Mouse (Mus musculus) limb, embryonic 14.5 days (tissue): ENCODE measurements around the gene Mark2. TPM values are rescaled to one million over a fixed set of nuclear protein-coding genes. Genes with fewer than 3 reads are reported as not detected.

ENCODE experiments used
- ATAC-seq: fragments of 200-750 bp; cut with Nextera tagmentation; 2 replicates; pipeline ENCODE4 v1.8.0; 2017; ENCODE audit warnings: low read depth, moderate number of reproducible peaks, moderate TSS enrichment; ENCODE audit not compliant: low FRiP score
- DNase-seq: peaks from one replicate; pipeline ENCODE4 v3.0.0-alpha.2; 2015; ENCODE audit warnings: low spot score
- H3K27ac ChIP-seq: fragments of 300-500 bp; sonication (generic); replicated peaks from 2 replicates; pipeline ENCODE4 v1.5.1; 2014; ENCODE audit warnings: low read depth, mild to moderate bottlenecking, low read length, moderate library complexity, mixed read lengths
- H3K27me3 ChIP-seq: fragments of 300-500 bp; sonication (generic); 2 replicates; pipeline ENCODE4 v1.6.1; 2014; ENCODE audit warnings: low read length, mixed read lengths; ENCODE audit not compliant: control insufficient read depth, insufficient read depth
- H3K36me3 ChIP-seq: fragments of 300-500 bp; sonication (generic); 2 replicates; pipeline ENCODE4 v1.6.1; 2014; ENCODE audit warnings: mild to moderate bottlenecking, low read length, moderate library complexity, mixed read lengths; ENCODE audit not compliant: control insufficient read depth, insufficient read depth
- H3K4me1 ChIP-seq: fragments of 300-500 bp; sonication (generic); 2 replicates; pipeline ENCODE4 v1.6.1; 2014; ENCODE audit warnings: antibody characterized with exemption, low read length, mixed read lengths; ENCODE audit not compliant: control insufficient read depth, insufficient read depth
- H3K4me2 ChIP-seq: fragments of 300-500 bp; sonication (generic); replicated peaks from 2 replicates; pipeline ENCODE4 v1.6.1; 2014; ENCODE audit warnings: low read depth, mild to moderate bottlenecking, low read length, moderate library complexity; ENCODE audit not compliant: severe bottlenecking
- H3K4me3 ChIP-seq: fragments of 300-500 bp; sonication (generic); replicated peaks from 2 replicates; pipeline ENCODE4 v1.5.1; 2014; ENCODE audit warnings: low read length
- H3K9ac ChIP-seq: fragments of 300-500 bp; sonication (generic); 2 replicates; pipeline ENCODE4 v1.6.1; 2014; ENCODE audit warnings: mild to moderate bottlenecking, low read depth, low read length, moderate library complexity; ENCODE audit not compliant: severe bottlenecking
- H3K9me3 ChIP-seq: fragments of 300-500 bp; sonication (generic); 2 replicates; pipeline ENCODE4 v1.6.1; 2016; ENCODE audit warnings: low read length; ENCODE audit not compliant: control insufficient read depth
- POLR2A ChIP-seq: fragments of 200-500 bp; IDR thresholded peaks from 2 replicates; pipeline ENCODE4 v1.8.0; 2012; ENCODE audit warnings: inconsistent platforms, mild to moderate bottlenecking, moderate library complexity, borderline replicate concordance; ENCODE audit not compliant: insufficient read depth, insufficient read length; ENCODE audit errors: extremely low read depth
- WGBS: fragments of 180-500 bp; shearing (Covaris S2); extraction: QIAGEN DNeasy Blood & Tissue Kit; methylation state at CpG from one replicate; pipeline ENCODE4 v1.1.7; 2014; 5-methylcytosine and 5-hydroxymethylcytosine counted together
- polyA plus RNA-seq, 2 experiments: library from polyadenylated mRNA; depleted of rRNA in 1 of 2; stranded (reverse) in 1 of 2; unstranded in 1 of 2; fragments of >200 nt; fragmentation: Nextera tagmentation in 1 of 2; extraction: Ambion mirVana in 1 of 2; gene quantifications; 2 replicates each; pipeline versions ENCODE4 v1.2.1 to v1.2.3; 2012 to 2014

Gene Mark2
- polyA plus RNA-seq, 2 experiments = 48.6 to 65.8 TPM

DNA sequence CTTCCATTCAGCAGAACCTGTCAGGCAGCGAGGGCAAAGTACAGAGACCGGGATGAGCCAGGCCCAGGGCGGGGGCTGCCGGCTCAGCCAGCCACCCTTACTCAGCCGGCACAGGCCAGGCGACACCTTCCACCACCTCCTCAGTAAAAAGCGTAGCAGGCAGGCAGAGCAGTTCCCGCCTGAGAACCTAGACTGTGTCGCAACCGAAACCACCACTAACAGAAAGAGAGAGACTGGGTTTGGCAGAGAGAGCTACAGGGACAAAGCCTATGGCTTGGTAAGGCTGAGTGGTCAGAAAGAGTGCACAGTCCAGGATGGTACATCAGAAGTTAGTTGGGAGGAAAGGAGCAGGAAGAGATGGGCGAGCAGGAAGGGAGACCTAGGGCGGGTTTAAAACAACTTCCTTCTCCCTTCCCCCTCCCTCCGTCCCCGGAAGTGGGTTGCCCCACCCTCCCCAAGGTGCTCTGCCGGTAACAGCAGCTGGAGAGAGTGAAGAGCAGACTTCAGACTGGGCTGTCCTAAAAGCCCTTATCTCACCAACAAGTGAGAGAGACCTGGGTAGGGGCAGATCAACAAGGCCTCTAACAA is 46.5 kb downstream of the Mark2 start:
- Histone ChIP-seq H3K27me3 (no peaks in the 10 kb centered on the region), H3K4me2 (no peak overlapping the region), H3K9ac (no peak overlapping the region), H3K4me3 (no peak overlapping the region), H3K9me3 (no peaks in the 10 kb centered on the region), H3K4me1 (peaks cover 27% of the 10 kb centered on the region), H3K27ac (no peak overlapping the region), H3K36me3 (peaks cover 13% of the 10 kb centered on the region; the same call in 1 of the 2 replicates)
- TF ChIP-seq POLR2A = no peak
- DNase-seq (no peak), ATAC-seq (no peak)
- 48% methylated on average over 12 of the region's 15 CpGs for WGBS

DNA sequence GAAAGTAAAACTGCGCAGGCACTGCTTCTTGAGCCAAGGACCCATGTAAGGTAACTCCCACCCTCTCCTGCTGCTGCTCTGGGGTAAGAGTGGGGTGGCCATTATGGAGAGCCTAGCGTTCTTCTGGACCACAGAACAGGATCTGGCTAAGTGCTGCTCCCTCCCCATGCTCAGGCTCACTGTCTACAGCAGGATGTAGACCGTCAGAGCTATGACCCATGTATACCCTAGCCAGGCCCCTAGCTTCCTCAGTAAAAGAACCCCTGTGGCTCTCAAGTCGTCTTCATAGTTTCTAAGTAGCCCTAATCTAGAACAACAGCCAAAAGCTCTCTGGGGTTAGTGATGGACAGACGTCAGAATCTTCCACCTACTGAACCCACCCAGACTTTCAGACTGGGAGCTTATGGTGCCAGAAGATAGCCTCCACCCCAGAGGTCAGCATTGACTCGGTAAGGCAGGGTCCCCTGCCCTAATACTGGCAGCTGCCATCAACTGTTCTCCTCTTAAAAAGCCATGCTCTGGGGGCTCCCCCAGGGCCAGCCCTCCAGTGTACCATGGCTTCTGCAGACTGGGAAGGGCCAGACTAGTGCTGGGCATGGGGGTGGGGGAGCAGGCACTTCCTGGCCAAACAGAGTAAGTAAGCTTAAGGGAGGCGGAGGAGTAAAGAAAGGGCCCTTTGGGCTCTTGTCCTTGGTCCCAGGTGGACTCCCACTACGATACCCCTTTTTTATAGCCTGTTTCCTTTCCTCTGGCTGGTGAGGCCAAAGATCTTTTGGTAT is 47.4 kb downstream of the Mark2 start:
- Histone ChIP-seq H3K27ac (no peak overlapping the region), H3K4me2 (no peak overlapping the region), H3K4me3 (no peak overlapping the region), H3K27me3 (no peaks in the 10 kb centered on the region), H3K36me3 (peaks cover 14% of the 10 kb centered on the region; the same call in 1 of the 2 replicates), H3K4me1 (peaks cover 27% of the 10 kb centered on the region), H3K9ac (no peak overlapping the region), H3K9me3 (no peaks in the 10 kb centered on the region)
- no peak for TF ChIP-seq POLR2A
- 53% methylated on average over 8 of the region's 8 CpGs for WGBS
- DNase-seq = no peak
- ATAC-seq = no peak

- no peak overlapping the region for H3K4me2 ChIP-seq
Measured at GRCm38 (mm10) chr19:7291958-7292709, 49.5 kb downstream of the Mark2 start.

DNA sequence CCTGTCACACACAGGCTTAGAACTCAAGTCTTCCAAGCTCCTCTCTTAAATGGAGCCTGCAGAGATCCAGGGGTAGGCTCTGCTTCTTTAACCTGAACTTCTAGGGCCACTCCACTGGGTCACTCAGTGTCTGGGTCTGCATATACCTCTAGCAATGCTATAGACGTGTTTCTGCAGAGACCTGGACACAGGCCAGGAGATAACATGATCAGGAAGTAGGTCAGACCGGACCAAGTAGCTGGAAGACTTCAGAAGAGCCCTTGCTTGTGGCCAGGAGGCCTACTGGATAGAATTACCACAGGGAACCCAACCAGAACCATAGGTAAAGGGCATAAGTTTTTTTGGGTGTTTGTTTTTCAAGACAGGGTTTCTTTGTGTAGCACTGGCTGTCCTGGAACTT is 51.9 kb downstream of the Mark2 start:
- no peak for DNase-seq
- Histone ChIP-seq H3K4me2 (no peak overlapping the region), H3K9ac (no peak overlapping the region), H3K27me3 (no peaks in the 10 kb centered on the region), H3K9me3 (no peaks in the 10 kb centered on the region), H3K4me3 (no peak overlapping the region), H3K27ac (no peak overlapping the region), H3K4me1 (peaks cover 18% of the 10 kb centered on the region), H3K36me3 (peaks cover 44% of the 10 kb centered on the region)
- TF ChIP-seq POLR2A = no peak
- 73% methylated on average over 2 of the region's 2 CpGs for WGBS
- no peak for ATAC-seq

More at GRCm38 (mm10) chr19:7291958-7292709, 49.5 kb downstream of the Mark2 start:
- Histone ChIP-seq H3K4me3 (no peak overlapping the region), H3K36me3 (peaks cover 22% of the 10 kb centered on the region), H3K27ac (no peak overlapping the region), H3K9me3 (no peaks in the 10 kb centered on the region), H3K9ac (no peak overlapping the region), H3K4me1 (peaks cover 27% of the 10 kb centered on the region), H3K27me3 (no peaks in the 10 kb centered on the region)
- WGBS = 81% methylated on average over 7 of the region's 7 CpGs
- ATAC-seq (no peak), DNase-seq (no peak)
- no peak for TF ChIP-seq POLR2A

DNA sequence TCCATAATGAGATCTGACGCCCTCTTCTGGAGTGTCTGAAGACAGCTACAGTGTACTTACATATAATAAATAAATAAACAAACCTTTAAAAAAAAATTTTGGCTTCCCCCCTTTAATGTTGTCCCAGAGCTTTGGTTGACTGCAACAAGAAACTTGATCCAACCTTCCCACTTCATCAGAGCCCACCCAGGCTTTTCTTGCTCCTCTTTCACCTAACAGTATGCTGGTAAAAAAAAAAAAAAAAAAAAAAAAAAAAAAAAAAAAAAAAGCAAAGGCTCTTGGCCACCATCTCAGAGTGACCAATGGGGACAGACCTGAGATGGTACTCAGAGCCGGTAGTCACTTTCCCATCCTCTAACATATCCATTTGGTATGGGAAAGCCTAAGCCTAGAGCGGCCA is 53.4 kb downstream of the Mark2 start:
- Histone ChIP-seq H3K27ac (no peak overlapping the region), H3K27me3 (no peaks in the 10 kb centered on the region), H3K36me3 (peaks cover 59% of the 10 kb centered on the region), H3K9me3 (no peaks in the 10 kb centered on the region), H3K4me1 (0 out of 2 replicates have a peak, but pooled peaks cover 4% of the 10 kb centered on the region), H3K9ac (no peak overlapping the region), H3K4me2 (no peak overlapping the region), H3K4me3 (no peak overlapping the region)
- no peak for TF ChIP-seq POLR2A
- WGBS = 90% methylated on average over 3 of the region's 3 CpGs
- ATAC-seq = no peak
- no peak for DNase-seq
